Mouse (Mus musculus): ENCODE results near the gene Slc4a11. TPM values are rescaled to one million over a fixed set of nuclear protein-coding genes. Genes with fewer than 3 reads are reported as not detected.
"Not testable (repeated sequence)": the region's sequence is repeated elsewhere in the genome, so short reads cannot be mapped to it uniquely, and the experiment has no call there.

Slc4a11 gene
- polyA plus RNA-seq, 1 experiment: 0.47 TPM

DNA sequence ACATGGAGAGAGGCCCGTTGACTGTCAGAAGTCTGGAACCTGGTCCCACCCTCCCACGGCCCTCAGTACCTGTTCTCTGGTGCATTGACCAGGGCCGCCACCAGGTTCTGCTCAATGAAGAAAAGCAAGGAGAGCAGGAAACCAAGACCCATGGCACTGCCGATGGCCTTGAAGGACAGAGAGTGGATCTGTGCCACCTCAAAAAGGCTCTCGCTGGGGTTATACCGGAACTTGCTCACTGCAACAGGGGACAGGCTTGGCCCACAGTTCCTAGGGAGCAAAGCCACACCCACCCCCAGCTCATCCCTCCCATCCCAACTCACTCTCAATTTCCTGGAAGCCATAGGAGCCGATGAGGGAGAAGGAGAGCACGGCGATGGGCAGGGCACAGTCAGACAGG is 11.9 kb downstream of the Slc4a11 start:
- no peak for DNase-seq (ENCODE audit: low read depth, low spot score)

DNA sequence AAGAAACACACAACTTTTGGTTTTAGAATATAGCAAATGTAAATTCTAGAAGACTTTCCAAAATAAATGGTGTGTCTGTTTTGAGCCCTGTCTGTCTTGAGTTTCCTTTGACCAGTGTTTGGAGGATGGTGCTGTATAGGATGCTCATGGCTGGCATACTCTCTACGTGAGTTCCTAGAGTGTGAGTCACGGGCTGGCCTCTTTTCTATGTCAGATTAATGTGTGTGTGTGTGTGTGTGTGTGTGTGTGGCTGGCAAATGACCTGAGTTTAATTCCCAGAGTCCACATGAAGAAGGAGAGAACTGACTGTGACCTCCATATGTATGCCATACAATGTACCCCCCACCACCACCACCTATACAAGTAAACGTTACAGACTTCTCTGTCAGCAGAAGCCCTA is 15.8 kb downstream of the Slc4a11 start:
- no peak for DNase-seq (ENCODE audit: low read depth, low spot score)
- 69% methylated on average over 3 of the region's 3 CpGs for WGBS

More for the DNA sequence above, 11.9 kb downstream of the Slc4a11 start:
- WGBS: 83% methylated on average over 9 of the region's 9 CpGs

DNA sequence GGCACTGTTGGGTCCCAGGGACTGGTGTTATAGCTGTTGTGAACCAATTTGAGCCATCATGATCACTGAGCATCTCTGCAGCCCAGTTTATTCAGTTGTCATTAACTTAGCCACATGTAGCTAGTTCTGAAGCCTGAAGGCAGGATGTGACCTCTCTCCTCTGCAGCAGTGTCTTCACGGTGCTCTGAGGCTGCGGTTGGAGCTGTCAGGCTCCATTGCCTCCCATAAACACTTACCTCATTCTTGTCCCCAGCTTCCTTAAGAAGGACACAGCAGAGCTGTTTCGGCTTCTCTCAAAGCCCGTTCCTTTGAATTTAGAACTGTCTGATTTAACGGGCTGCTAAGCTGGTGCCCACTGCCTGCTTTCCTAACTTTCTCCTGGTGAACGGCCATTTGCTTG is 17.4 kb downstream of the Slc4a11 start:
- WGBS: 94% methylated on average over 6 of the region's 6 CpGs
- DNase-seq (ENCODE audit: low read depth, low spot score): no peak

DNA sequence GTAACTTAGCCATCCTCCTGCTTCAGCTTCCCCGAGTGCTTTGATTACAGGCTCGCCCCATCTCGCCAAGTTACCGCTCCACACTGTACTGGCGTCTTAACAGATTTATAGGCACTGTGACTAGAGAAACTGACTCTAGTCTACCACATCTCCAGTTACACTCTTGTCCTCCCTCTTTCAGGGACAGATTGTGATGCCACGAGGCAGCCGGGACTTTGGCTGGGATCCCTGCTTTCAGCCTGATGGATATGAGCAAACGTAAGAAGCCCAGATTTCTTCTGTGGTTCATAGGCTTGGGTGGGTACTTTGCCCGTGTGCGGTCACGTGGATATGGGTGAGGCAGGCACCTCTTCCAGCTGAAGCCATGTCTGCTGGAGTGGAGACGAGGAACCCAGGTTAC is 18.2 kb downstream of the Slc4a11 start:
- no peak for DNase-seq (ENCODE audit: low read depth, low spot score)
- 93% methylated on average over 12 of the region's 12 CpGs for WGBS

DNA sequence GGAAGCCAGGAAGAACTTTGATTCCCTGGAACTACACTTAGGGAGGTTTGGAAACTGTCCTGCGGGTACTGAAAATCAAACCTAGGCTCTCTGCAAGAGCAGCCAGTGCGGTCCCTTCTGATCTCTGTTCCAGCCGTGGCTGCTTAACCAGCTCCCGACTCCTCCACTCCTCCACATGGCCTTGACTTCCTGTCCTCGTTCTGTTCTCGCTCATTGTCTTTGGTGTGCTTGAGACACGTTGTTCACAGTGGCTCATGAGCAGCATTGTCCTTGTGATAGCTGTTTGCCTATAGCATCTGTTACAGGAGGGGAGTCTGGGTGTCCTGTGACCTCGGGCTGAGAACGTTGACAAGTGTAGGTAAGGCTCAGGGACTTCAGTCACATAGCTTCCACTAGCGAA is 20.1 kb downstream of the Slc4a11 start:
- WGBS: 83% methylated on average over 10 of the region's 10 CpGs
- DNase-seq (ENCODE audit: low read depth, low spot score): no peak

DNA sequence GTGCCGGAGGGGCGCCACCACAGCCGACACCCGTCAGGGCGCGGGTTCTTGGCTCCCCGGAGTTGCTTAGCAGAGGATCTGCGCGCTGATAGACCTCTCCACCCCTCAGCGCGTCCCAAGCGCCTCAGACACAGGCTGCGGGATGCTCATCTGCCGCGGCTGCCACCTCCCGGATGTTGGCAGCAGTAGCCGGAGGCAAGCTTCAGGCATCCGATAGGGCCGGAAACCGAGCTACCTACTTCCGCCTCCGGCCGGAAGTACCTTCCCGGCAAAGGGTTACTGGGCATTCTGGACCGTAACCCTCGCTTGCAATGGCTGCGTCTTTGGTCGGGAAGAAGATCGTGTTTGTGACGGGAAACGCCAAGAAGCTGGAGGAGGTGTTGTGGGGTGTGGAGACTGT is 29.8 kb downstream of the Slc4a11 start, which contains the start of gene Itpa:
Gene Itpa (plus strand): TSS at position 52 of the 400 bp plus-strand sequence.
- WGBS: under 1% methylated on average over 31 of the region's 31 CpGs
- DNase-seq (ENCODE audit: low read depth, low spot score): peak; percentile 59

DNA sequence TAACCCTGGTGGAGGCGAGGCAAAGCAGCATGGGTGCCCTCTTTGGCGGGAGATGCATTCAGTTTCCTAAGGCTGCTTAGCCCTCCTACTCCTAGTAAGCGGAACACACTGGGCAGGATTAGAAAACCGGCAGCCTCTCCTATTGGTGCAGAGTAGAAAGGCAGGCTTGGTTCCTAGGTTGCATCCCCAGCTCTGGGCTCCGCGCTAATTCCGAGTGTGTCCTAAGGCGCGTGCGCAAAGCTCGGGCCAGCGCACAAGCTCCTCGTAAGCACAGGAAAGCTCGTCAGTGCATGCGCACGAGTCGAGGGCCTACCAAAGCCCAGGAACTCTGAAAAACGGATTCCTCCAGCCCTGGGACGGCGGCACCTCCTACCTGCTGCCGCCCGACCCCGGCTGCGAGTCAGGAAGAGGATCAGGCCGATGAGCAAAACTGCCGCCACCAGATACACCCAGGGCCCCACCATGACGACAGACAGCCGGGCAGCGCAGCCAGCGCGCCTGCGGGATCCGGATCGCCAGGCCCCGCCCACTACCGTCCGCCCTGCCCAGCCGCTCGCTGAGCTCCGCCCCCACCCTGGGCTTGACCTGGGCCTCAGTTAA is 33.1 kb downstream of the Slc4a11 start, which contains the start of gene Ddrgk1:
Gene Ddrgk1 (minus strand): TSS at position 558 of the 600 bp plus-strand sequence.
- DNase-seq (ENCODE audit: low read depth, low spot score): peak; percentile 77
- WGBS: under 1% methylated on average over 40 of the region's 40 CpGs

DNA sequence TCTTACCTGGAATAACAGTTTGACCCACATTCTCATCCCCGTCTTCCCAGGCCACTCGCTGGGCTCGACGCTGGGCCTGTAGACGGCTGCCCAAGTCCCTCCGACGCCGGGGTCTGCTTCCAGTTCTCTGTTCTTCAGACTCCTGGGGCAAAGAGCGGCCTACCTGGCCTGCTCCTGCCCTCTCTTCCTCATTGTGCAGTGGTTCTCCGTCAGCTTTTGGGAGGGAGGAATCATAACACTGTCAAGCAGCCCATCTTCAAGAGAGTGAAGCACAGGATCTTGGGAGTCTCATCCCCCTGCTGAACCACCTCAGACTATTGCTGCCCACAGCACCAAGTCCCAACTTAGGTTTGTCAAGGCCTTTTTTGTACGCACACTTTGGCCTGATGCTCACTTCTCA is 34.0 kb downstream of the Slc4a11 start:
- 92% methylated on average over 11 of the region's 11 CpGs for WGBS
- no peak for DNase-seq (ENCODE audit: low read depth, low spot score)

DNA sequence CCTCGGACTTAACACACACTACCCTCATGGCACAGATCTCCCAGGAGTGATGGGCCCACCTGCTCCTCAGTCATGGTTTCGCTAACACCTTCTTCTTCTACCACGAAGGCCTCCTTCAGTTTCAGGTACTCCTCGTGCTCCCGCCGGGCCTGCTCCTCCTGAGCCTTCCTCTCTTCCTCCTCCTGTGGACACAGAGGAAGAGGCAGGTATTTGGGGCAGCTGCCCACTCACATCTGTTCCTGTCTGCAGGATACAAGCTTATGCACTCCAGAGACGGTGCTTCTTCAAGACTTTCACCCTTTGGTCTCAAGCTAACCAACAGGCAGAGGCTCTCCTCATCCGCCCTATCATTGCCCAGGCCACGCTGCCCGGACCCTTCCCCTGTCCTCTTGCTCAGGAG is 38.8 kb downstream of the Slc4a11 start:
- no peak for DNase-seq (ENCODE audit: low read depth, low spot score)
- WGBS: 95% methylated on average over 10 of the region's 10 CpGs

DNA sequence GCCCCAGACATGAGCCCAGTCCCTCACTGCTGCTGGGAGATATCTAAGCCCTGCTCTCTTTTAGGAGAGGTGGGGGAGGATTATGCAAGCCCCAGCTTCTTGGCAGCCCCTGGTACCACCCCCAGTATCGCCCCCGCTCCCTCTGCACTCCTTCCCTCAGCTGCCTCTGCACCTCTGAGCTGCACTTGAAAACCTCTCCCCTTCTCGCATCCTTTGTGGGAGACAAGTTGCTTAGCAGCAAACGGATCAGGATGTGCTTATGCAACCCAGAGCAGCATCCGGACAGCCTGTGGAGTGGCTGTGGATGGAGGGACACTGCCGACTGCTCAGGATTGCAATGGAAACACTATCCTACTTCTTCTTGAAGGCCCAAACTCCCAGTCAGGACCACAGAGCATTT is 39.8 kb downstream of the Slc4a11 start:
- DNase-seq (ENCODE audit: low read depth, low spot score): no peak
- 88% methylated on average over 6 of the region's 6 CpGs for WGBS

DNA sequence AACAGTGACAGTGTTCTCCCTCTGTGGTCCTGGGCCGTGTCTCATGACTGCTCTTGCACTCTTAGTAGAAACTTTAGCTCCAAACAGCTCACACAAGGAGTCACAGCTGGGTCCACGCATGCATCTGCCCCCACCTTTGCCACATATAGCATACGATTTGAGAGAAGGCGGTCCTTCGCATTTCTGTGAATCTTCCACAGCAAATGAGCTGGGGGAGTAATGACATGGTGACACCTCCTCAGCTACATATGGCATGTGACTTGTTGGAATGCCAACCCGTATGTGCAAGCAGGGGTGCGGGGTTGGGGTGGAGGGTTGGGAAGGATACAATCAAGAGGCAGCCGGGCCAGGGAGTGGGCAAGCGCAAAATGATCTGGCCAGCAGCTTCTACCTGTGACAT is 40.8 kb downstream of the Slc4a11 start:
- no peak for DNase-seq (ENCODE audit: low read depth, low spot score)
- WGBS: 94% methylated on average over 9 of the region's 9 CpGs

DNA sequence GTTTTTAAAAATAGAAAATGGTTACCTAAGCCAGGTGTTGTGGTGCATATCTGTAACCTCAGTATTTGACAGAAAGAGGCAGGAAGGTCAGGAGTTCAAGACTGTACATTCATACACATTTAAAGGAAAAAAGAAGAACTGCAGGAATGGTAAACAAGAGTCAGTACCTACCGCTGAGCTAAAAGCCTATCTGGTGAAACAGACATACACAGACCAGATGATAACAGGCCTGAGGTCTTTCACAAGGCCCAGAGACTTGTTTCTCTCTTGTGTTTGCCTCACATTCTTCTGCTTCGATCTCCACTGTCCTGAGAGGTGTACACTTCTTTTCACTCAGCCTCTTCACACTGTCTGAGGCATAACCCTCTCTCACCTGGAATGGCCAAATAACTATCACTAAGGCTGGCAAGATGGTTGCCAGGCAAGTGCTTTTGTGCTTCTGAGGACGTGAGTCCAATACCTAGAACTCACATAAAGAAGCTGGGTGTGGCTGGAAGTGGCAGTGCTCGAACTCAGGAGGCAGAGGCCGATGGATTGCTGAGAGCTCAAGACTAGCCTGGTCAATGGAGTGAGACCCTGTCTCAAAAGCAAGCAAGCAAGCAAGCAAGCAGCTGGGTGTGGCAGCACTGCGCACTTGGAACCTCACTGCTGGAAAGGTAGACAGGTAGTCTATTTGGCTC is 41.5 kb downstream of the Slc4a11 start:
- no peak for DNase-seq (ENCODE audit: low read depth, low spot score)
- WGBS: 85% methylated on average over 6 of the region's 6 CpGs

DNA sequence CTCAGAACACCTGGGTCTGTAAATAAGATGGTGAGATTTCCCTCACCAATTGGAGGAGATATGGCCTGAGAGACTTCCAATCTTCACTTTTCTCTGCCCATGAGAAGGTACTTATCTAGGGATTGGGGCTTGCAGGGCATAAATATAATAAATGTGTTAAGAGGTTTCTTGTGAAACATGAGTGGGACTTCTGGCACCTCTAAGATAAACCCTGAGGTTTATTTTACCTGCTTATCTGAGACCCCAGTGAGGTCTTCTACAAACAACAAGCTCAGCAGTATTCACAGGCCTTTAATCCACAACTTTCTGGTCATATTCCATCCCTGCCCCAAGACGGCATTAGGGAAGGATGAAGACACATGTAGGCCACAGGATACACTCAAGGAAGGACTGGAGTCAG is 43.6 kb downstream of the Slc4a11 start:
- WGBS: 79% methylated on average over 1 of the region's 1 CpGs
- DNase-seq (ENCODE audit: low read depth, low spot score): no peak

DNA sequence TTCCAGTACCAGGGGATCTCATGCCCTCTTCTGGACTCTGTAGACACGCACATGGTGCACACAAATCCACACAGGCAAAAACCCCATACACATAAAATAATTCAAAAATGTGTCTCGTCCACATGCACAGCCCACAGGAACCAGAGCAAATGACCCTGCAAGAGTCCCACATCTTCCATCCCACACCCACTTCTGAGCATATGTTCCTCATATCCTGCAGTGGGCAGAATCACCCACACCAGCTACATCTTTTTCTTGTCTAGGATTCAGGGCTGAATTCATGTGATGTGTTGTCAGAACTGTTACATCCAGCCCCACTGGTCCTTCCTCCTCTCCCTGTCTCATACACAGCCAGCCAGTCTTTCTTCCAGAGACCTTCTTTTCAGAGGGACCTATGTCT is 44.0 kb downstream of the Slc4a11 start:
- WGBS: 90% methylated on average over 2 of the region's 2 CpGs

DNA sequence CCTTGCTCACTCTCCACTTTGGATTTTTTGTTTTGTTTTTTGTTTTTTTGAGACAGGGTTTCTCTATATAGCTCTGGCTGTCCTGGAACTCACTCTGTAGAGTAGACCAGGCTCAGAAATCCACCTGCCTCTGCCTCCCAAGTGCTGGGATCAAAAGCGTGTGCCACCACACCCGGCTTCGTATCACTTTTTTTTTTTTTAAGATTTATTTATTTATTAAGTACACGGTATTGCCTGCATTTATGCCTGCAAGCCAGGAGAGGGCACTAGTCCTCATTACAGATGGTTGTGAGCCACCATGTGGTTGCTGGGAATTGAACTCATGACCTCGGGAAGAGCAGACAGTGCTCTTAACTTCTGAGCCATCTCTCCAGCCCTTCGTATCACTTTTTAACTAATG is 48.3 kb downstream of the Slc4a11 start:
- WGBS: 78% methylated on average over 6 of the region's 6 CpGs
- DNase-seq (ENCODE audit: low read depth, low spot score): not testable (repeated sequence)

More for the DNA sequence above, 44.0 kb downstream of the Slc4a11 start:
- DNase-seq (ENCODE audit: low read depth, low spot score): no peak

DNA sequence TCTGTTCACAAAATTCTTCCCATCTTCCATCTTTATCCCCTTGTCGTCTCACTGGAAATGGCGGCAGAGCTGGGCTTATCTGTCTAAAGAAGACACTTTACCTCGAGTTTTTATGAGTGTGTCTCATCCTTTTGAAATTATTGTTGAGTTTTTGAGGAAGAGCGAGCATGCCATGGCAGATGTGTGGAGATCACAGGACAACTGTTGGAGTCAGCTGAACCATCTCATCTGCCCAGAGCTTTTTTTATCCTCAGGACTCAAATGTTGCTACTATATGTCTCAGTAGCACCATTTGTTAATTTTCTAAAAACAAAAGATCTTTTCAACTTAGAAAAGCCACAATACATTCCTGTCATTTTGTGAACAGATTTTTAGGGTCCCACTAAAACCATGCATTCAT is 52.1 kb downstream of the Slc4a11 start:
- no peak for DNase-seq (ENCODE audit: low read depth, low spot score)

DNA sequence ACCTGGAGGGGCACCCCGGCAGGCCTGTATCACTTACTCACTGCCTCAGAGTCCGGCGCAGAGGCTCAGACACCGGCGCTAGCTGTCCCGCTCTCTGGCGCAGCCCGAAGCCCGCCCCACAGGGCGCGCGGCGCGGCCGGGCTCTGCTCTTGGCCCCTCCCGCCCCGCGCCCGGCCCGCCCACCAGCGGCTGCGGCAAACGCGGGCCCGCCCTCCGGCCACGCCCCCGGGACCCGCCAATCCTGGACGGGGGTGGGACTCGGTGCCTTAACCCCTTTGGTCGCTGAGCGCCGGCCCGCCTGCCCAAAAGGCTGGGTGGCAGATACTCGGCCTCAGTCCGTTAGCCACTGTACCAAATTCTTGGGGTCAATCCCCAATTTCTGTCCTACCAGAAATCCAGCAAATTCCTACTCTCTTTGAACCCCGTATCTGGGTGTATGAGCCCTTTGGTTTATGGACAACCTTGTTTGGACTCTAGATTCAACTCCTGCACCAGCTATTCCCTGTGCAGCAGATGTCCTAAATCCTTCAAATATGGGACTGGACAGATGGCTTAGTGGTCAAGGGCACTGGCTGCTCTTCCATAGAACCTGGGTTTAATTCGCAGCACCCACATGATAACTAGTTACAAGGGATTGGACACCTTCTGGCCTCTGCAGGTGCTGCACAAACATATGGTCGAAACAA is 54.5 kb downstream of the Slc4a11 start, which contains the start of gene Lzts3:
Gene Lzts3 (minus strand): TSS at position 120 of the 686 bp plus-strand sequence.
- no peak for DNase-seq (ENCODE audit: low read depth, low spot score)
- WGBS: 3% methylated on average over 36 of the region's 40 CpGs

More for the DNA sequence above, 52.1 kb downstream of the Slc4a11 start:
- WGBS: 79% methylated on average over 4 of the region's 4 CpGs

DNA sequence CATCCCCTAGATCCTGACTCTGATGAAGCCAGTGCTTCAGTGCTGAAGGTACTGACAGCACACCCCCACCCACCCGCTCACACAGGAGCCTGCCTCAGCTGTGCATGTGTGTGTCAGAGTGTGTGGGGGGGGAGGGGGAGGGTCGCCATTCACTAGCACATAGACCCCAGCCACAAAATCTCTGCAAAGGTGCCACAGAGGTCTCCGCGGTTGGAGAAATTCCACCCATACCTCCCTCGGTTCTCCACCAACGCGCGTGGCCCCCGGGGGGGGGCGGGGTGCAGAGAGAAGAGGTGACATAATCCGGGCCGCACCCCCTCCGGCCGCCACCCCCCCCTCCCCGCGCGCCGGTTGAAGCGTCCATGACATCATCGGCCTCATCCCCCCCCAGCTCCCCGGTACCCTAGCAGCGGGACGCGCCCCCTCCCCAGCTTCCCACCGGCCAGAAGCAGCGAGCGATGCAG is 55.1 kb downstream of the Slc4a11 start:
- WGBS: 2% methylated on average over 25 of the region's 27 CpGs
- no peak for DNase-seq (ENCODE audit: low read depth, low spot score)

DNA sequence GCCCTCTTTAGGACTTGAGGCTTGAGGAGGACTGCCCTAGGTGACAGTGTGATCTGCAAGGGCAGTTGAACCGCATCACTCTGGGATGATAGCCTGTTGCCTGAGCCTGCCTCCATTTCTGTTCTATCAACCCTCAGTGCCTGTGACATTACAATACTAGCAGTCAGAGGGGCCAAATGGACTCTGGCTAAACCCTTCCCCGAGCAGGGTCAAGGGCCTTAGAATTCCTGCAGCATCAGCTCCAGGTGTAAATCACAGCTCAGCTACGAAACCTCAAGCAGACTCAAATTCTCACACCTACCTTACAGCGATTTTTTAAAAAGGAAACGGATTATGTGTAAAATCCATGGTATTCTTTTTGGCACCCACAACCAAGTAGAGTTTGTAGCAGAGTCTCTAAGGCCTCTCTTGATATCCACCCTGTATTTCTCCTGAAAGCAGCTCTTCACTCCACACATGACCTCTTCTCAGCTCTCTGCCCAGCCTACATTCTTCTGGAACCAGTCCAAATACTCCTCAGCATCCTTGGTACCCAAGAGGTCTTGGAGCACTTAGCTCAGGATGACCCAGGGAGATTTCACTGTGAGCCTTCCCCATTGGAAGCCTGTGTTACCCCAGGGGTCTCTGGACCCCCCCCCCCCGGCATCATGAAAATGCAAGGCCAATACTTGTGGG is 55.8 kb downstream of the Slc4a11 start:
- 56% methylated on average over 6 of the region's 6 CpGs for WGBS
- DNase-seq (ENCODE audit: low read depth, low spot score): no peak

DNA sequence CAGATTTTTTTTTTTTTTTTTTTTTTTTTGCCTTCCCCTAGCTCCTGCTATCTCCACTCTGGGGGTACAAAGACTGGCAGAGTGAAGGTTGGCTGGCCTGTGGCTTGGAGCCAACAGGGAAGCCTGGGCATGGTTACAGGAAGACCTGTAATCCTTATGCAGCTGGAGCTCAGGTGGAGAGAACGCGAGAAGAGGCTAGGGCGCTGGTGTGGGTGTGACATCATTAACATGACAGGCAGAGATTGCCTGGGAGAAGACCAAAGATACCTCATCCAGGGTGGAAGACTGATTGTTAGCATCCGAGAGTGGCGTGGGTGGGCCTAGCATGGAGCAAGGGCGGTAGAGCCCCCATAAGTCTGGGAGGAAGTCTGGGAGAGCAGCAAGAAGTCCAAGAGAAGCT is 58.0 kb downstream of the Slc4a11 start:
- no peak for DNase-seq (ENCODE audit: low read depth, low spot score)
- 42% methylated on average over 6 of the region's 6 CpGs for WGBS

Measured in large intestine, adult 2 months (tissue).